Mouse (Mus musculus): ENCODE measurements around the gene Fam234b.

Gene Fam234b

DNA sequence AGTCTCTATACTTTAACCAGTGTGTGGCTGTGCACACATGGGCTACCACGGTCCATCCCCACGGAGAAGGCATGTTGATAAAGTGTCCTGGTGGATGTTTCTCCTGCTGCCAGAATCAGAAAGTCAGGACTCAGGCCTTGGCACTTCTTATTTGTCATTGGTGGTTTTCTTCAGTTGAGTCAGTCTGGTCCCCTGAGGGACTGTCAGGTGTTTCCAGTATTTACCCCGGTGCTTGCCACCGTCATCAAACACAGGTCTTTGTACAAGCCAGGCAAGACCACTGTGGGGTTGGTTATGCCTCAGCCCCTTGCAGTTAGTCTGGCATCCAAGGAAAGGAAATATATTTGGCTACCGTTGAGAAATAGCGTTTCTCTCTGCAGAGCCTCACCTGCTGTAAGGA is 32.8 kb downstream of the Fam234b start:
- no peak for DNase-seq

DNA sequence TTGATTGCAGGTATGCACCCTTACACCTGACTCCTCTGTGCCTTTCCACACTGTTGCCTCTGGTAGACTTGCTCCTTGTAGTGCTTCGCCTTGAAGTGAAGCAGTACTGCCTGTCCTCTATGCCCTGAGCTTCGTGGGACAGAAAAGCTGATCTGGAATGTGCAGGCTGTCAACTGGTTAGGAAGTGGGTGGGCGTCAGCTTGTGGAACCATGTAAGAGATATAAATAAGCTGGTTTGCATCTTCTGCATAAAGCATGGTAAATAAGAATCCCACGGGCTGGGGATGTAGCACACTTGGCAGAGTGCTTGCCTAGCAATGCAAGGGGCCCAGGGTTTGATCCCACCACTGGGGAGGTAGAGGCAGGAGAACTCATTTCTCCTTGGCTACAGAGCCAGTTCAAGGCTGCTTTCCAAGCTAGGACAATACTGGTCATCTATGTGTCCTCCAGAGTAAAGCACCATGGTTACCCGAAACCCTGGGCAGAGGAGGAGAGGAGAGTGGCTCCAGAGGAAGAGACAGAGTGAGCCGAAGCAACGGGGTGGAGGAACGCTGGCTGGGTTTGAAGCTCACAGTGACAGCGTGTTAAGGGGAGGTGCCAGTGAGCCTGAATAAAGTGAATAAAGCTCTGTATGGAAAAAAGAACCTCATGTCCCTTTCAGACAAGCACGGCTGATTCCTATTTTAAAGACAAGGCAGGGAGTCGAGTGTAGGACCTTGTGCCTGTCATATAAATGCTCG is 34.8 kb downstream of the Fam234b start:
- no peak for DNase-seq

DNA sequence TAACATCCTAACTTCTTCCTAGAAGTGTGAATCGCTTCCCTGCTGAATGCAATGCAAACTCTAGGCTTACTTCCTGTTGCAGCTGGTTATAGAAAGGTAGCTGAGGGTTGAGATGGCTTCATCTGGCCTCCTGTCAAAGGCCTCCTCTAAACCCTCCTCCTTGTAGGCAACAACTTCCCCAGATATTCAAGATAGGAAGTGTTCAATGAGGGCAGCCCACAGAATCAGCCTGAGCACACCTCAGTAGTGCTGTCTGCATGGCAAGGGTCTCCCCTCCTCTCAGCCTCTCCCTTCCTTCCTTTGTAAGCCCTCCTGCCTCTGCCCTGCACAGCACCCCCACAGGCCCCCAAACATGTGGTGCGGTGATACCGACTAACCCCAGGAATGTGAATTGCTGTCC is 38.0 kb downstream of the Fam234b start:
- no peak for DNase-seq

DNA sequence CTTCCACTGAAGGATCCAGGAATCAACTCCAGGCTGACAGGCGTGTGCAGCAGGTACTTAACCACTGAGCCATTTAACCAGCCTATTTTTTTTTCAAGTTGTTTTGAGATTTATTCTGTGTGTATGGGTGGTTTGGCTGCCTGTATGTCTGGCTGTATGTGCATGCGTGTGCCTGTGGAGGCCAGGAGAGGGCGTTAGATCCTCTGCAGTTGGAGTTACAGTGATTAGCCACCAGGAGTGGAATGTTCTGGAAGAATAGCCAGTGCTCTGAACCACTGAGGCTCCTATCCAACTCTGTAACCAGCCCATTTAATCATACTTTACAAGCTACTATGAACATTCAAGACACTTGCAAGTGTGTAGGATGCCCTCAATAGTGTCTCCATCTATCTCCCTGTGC is 38.8 kb downstream of the Fam234b start:
- DNase-seq, result no peak

DNA sequence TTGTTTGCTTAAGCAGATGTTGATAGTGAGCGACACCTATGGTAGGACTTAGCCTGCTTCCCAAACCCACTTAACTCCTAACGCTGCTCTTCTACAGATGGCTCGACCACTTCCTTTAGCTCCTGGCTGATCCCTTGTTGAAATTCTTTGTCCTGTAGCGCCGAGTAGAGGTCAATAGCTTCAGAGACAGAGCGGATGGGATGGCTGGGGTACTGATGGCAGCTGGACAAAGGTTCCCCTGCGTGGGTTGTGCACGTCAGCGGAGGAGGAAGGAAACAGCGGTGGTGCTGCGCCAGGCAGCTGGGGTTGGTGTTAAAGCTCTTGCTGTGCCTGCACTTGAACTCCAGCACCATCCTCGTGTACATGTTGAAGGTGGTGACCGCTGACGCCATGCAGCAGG is 39.5 kb downstream of the Fam234b start:
- no peak for DNase-seq

DNA sequence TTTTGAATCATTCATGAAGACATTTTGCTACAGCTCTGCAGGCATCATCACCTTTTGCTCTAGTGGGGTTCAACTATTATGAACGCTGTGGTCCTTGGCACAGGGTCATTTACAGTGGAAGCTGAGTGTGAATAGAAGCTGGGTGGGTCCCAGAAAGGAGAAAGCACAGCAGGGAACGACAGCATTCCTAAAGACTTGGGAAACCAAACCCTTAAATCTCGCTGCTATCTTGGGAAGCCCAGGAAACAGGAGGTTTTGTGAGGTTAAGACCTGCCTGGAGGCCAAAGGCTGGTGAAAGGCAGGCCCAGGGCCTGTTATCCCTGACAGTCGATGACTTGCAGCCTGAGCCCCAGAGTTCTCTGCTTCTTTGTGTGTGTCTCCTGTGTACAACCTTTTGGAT is 40.4 kb downstream of the Fam234b start:
- no peak for DNase-seq

DNA sequence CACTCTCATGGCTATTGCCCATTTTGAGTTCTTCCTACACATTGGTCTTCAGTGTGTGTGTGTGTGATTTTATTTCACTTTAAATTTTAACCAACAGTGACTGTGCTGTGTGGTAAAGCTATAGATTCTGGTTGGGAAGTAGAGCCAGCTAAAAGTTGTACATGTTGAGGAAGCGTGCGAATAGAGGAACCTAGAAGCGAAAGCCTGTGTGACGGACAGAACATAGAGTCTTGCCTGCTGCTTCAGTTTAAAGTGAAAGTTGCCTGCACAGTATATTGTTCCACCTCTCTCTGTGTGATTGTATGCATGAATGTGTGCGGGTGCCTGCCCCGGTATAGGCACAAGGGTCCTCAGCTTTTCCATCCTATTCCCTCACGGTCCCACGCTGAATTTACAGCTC is 42.6 kb downstream of the Fam234b start:
- DNase-seq, result no peak

DNA sequence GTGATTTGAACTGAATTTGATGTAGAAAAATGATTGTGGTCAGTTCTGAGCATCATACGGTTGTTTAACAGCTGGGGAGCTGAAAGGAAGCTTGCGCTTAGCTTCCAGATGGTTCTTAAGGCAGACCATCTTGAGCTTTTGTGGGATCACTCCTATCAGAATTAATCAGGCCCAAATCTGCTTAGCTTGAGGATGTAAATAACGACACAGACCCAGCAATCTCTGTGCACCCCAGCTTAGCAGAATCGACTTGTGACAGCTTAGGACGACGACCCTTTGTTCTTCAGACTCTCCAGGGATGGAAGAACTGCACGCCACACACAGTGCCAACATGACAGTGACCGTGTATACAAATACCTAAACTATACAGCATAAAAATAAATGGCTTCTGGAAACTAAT is 47.8 kb downstream of the Fam234b start:
- no peak for DNase-seq

DNA sequence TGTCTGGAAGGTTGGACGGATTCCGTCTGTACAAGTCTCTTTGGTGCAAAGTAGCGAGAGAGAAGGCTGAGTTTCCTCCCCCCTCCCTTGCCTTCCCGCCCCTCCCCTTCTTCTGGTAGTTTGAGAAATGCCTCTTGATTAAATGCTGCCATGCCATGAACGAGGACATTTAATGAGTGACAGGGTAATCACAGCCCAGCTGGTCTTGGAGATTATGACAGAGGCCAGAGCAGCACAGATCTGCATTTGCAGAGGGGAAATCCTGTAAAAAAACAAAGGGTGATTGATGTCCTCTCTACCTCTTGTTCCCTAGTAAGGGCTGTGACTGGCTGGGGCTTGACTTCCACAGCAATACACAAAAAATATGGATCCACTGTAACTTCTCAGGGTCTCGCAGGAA is 50.1 kb downstream of the Fam234b start:
- no peak for DNase-seq

DNA sequence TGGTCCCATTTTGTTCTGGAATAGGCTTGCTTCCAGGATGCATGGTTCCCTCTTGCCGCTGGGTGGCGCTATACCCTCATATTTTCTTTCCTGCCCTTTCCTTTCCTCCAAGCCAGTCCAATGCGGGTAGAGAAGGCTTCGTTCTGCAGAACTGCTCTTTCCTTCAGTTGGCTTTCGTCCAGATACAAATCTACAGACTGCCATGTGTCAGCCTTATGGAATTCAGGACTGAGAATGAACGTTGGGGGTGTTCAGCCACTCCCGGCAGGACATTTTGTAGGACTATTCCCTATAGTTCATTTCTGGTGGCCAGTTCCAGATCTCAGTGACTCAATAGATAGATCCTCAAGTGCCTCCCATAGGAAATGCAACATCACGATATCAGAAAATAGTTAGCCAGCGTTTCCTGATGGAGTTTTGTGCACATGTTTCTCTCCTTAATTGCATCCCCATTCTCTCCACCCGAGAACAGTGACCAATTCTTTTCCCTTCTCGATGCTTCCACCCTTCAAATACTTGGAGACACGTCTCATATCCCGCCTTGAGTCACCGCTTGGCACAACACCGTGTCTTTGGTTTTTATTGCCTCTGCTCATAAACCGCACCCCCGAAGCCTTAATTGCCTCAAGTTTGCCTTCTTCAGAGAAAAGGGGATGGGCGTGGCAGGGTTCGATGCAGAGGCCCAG is 52.2 kb downstream of the Fam234b start:
- peak; percentile 61 to 63 for DNase-seq

DNA sequence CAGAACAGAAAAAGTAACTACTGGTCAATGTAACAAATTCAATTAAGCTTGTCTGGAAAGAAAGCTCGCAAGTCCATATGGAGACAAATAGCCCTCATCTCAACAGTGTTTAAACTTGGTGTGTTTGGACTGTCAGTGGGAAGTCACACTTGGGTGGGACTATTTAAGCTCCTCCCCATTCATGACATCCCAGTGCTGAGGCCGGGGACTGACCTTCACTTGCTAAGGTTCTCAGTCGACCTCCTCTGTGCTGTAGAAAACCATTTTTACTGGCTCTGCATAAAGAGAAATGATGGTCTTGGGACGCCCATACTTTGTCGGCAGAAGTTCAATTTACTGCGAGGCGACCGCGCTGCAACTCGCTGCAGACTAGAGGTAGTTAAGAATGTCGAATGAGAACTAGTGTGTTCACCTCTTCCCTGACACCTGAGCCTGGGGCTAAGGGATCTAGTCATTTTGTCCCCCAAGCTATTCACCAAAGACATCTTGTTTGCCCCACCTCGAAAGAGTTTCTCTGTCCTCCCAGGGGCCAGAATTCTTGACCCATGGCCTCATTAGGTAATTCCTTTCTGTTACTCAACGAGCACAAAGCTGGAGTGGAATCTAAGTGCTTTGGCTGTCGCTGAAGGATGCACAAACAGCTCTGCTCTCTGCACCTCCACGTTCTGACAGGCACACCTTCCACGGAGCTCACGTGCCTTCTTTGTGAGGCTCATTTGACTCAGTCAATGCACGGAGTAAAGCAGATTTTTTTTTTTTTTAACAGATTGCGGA is 53.3 kb downstream of the Fam234b start:
- DNase-seq, result no peak

DNA sequence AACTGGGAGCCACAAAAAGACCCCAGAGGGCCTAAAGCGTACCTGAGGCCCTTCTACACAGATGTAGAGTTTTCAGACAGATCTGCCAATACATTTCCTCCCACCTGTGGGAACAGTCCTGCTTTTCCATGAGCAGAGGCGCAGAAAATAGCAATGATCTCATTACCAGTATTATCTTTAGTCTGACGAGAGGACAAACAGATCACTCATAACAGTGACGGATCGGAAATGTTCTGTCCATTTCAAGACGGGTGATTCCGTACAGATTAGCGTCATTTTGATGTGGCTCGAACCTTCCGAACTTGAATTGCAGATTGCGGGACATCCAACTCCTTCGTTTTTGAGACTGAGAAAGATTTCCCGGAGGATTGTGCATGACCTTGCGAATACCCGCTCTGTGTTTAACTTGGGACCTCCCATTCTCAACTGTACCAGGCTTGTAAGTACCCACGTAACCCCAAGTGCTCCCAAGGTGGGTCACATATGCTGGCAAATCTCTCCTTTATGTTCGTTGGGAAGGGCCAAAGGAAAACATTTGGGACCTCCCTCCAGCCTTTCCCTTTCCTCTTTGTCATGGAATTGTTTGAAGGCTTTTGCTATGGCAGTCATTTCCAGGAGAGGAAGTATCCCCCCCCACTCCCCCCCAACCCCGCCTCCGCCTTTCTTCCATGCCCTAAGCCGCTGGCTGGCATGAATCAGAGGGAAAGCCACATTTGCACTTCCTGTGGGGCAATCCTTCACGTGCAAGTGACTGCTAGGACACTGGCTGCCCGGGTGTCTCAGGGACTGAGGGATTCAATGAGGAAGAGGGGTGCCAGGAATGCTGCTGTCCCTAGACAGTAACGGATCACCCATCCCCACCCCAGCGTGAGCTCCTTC is 54.3 kb downstream of the Fam234b start:
- no peak for DNase-seq

DNA sequence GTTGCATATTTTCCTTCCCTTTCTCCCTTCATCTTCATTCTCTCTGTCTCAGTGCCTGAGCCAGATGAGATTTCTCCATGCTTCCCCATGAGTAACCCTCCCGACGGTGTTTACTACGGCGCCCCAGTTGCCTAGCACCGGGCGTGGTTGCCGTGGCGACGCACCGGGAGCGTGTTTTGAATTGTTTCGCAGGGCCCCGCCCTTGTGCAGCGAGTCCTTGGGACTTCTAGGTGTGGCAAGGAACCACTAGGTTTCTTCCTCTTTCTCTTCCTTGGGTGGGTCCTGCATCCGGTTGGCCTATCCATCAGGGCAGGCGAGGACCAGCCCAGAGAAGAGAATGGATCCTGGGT is 54.9 kb downstream of the Fam234b start:
- DNase-seq, result peak; percentile 39 to 66

DNA sequence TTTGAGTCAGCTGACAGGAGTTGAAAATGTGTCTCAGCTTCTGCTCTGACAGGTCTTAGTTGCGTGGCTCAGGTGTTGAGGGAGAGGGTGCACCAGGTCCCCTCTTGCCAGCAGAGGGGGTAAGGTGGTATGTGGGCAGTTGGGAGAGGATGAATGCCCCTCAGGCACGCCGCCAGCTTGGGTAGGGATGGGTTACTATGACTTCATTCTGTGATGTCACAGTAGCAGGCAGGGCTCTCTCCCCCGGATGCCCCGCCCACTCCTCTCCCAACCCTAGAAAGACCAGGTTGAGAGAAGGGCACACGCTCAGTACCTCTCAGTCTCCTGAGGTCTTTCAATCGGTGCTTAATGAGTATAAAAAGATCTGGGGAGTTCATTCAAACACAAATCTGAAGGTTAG is 56.4 kb downstream of the Fam234b start, which contains the start of gene Gsg1:
Gene Gsg1, minus strand, starts transcription at position 199 of the 400 bp plus-strand sequence.
- DNase-seq, result no peak

DNA sequence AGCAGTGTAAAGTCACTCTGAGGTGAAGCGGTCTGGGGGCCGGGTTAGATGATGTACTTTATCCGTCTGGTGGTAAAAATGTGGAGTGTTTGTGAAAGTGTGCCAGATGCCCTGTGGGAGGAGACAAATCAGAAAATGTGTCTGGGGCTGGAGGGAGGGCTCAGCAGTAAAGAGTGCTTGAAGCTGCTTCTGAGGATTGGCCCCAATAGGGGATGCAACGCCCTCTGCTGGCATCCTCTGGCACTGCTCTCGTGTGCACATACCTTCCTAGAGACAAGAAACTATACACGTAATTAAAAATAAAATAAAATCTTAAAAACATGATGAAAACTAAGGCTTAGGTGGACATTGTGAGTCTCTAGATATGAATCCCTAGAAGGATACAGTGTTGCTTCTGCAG is 62.7 kb downstream of the Fam234b start:
- DNase-seq, result no peak

DNA sequence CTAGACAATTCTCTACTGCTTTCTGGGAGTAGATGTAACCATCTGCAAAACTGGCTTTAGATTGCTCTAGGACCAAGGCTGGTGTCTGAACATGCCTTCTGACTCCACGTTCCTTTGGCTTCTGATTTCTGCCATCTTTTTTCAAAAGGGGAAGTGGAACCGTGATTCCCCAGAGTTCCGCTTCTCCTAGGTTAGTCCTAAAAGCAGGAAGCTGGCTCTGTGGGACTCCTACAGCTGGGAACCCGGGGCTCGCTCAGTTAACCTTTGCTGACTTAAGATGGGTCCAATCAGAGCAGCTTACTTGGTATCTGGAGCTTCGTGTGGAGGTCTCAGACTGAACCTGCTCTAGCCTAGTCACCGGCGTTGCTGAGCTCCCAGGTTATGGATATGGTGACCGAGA is 63.3 kb downstream of the Fam234b start:
- DNase-seq, result no peak

DNA sequence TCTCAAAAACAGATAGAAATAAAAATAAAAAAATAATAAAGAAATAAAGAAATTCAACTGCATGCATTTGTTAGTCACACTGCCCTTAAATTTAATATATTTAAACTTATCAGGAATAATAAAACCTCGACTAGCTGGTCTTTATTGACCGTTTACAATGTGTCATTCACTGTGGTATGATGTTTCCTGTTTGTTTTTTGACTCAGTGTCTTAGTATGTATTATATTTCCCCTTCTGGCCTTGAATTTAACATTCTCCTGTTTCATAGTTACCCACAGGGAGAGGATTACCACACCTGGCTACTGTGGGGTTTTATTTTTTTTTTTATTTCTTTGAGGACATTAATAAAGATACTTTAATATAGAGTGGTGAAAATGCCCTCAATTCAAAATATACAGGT is 64.8 kb downstream of the Fam234b start:
- DNase-seq, result no peak

DNA sequence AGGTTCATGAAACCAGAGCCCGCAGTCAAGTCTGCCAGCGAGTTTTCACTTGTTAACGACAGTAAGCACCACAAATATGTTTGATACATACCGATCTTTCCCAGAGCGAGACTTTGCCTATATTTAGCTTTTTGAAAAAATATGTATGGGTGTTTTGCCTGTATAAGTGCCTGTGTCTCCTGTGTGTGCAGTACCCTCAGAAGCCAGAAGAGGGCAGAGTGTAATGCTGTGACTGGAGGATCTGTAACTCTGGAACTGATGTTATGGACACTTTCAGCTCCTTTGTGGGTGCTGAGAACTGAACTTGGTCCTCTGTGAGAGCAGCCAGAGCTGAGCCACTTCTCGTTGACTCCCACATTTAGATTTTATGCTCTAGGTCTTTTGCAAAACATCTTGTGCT is 66.4 kb downstream of the Fam234b start:
- DNase-seq, result no peak

DNA sequence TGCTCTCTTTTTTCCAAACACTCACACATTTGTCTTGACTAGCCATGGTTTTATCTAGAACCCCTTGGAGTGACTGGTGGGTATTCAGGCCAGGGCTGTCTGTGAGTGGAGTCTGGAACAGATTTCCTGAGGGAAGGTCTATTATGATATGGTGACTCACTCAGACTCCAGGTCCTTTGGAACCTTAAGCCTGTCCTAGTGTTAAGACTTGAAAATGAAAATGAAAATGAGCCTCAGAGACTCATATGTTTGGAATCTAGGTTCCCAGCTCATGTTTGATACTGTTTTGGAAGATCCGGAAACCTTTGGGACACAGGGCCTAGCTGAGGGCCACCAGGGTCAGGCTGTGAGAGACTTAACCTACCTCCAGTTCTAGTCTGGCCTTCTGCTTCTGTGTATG is 68.3 kb downstream of the Fam234b start:
- DNase-seq, result no peak

DNA sequence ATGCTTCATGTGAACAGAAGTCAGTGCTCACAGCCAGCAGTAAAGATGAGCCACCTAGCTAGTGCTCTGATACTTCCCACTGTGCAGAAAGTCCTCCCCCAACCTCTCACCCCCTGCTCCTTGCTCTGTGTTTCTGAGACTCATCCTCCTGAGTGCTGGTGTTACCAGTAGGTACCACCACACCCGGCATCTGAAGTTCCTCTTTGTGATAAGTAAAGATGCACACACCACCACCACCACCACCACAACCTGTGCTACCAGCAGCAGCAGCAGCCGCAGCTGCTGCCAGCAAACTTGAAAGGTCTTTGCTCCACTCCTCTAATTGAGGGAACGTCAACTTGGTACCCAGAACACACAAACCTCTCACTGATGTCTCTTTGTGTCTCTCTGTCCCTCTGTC is 69.4 kb downstream of the Fam234b start:
- no peak for DNase-seq

DNA sequence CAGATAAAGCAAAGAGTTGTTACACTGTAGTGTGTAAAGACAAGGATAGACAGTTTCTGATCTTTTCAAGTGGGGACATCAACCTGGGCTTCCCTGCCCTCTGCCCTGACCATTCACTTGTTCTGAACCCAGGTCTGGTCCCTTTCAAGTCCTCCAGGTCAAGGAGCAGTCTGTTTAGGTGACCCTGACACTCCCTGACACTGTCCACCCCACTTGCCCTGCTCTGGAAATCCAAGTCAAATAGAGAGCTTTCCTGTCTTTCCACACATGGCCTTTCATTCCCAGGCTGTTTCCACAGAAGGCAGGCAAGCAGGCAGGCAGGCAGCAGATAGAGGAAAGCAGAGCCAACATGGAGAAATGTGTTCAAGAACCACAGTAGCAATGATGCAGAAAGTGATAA is 70.6 kb downstream of the Fam234b start:
- no peak for DNase-seq

DNA sequence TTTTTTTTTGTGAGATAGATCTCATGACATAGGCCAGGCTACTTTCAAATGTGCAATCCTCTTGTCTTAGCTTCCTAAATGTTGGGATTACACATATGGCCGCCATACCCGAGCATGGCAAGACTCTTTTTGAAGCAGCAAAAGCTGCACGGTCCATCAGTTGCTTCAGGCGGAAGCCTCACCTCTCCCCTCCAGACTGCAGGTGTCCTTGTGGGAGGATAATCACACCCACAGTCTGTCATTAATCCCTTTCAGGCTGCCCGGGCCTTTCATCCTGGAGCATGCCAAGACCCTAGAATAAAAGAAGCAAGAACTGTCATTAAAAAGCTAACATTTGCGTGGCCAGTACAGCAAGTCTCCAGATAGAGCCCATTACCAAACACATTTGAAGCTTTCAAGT is 71.8 kb downstream of the Fam234b start:
- no peak for DNase-seq

DNA sequence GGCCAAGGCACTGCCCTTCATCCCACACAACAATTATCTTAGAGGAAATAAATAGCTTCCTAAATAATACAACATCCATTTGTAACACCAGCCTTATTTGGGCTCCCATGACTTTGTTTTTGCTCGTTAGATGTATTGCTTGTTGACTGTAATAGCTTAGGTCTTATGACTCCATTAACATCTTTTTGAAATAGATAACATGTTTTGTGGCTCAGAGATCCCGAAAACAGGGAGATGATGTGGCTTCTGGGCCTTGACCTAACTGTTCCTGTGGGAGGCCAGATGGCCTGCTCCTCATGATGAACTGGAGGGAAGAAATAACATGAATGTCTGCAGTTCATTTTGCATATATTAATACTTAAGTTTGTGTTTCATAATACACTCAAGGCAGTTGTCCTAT is 74.0 kb downstream of the Fam234b start:
- DNase-seq, result no peak
